8 mouse cellular contexts compared by ENCODE assay signal in genomic region chr8:3221960-3222635, GRCm38 (mm10). TPM values are rescaled to one million over a fixed set of nuclear protein-coding genes. Genes with fewer than 3 reads are reported as not detected.
A peak's percentile ranks its signal among the peaks of the same experiment; 100 is the strongest.
DNase-seq lines count a peak whose midpoint lies in the region; ATAC-seq and TF ChIP-seq lines count a peak whose summit lies in the region.

No protein-coding gene starts in this region.

- H3K4me3 ChIP-seq in heart, embryonic 11.5 days (ENCODE audit: low read depth, low read length), result peak overlapping the region; percentile 49; the same call in 1 of the 2 replicates
- no peak overlapping the region for H3K4me3 ChIP-seq in bone marrow, adult 2 months (replicated peaks; ENCODE audit: control insufficient read depth, low read depth, low read length)
- H3K4me3 ChIP-seq in hindbrain, embryonic 15.5 days, result peak overlapping the region; percentile 59
- peak overlapping the region; percentile 63 for H3K4me3 ChIP-seq in midbrain, embryonic 14.5 days (replicated peaks; ENCODE audit: low read depth, low read length)

- H3K9ac ChIP-seq in heart, embryonic 11.5 days (ENCODE audit: low read depth, low read length), result peak overlapping the region; percentile 83; the same call in 1 of the 2 replicates
- H3K9ac ChIP-seq in hindbrain, embryonic 15.5 days, result peak overlapping the region; percentile 50
- peak overlapping the region; percentile 72; the same call in 1 of the 2 replicates for H3K9ac ChIP-seq in midbrain, embryonic 14.5 days (replicated peaks; ENCODE audit: low read length)

- no peak for ATAC-seq in heart, embryonic 11.5 days (replicated peaks; ENCODE audit: insufficient number of reproducible peaks, low FRiP score, low TSS enrichment)
- ATAC-seq in hindbrain, embryonic 15.5 days (ENCODE audit: low FRiP score, low read depth), result no peak
- no peak for ATAC-seq in midbrain, embryonic 14.5 days (ENCODE audit: low FRiP score, low TSS enrichment)

- peak overlapping the region; percentile 81 for H3K4me2 ChIP-seq in heart, embryonic 11.5 days
- H3K4me2 ChIP-seq in hindbrain, embryonic 15.5 days, result peak overlapping the region; percentile 54
- peak overlapping the region; percentile 72 for H3K4me2 ChIP-seq in midbrain, embryonic 14.5 days (ENCODE audit: low read length)

- no peak for DNase-seq in heart, postnatal 25 days (ENCODE audit: low spot score)
- no peak for DNase-seq in midbrain, embryonic 14.5 days
- DNase-seq in spleen, adult 18-20 months, result no peak
- DNase-seq in frontal cortex, adult 2 months (ENCODE audit: extremely low spot score in 1 of 2, low spot score in 1 of 2), result no peak
- no peak for DNase-seq in gastrocnemius, postnatal 25 days

- no peak for TF ChIP-seq CTCF in bone marrow, adult 2 months (IDR thresholded peaks at IDR 0.05; ENCODE audit: control insufficient read depth, insufficient read depth, low read length)

- 67% methylated on average over 6 of the region's 6 CpGs for WGBS in heart, embryonic 11.5 days (ENCODE audit: insufficient replicate concordance)
- WGBS in bone marrow, adult 2 months, result 62% methylated on average over 6 of the region's 6 CpGs
- WGBS in hindbrain, embryonic 15.5 days, result 63% methylated on average over 6 of the region's 6 CpGs
- WGBS in midbrain, embryonic 14.5 days, result 71% methylated on average over 6 of the region's 6 CpGs

- H3K27ac ChIP-seq in heart, embryonic 11.5 days (ENCODE audit: low read depth, low read length), result peak overlapping the region; percentile 86
- peak overlapping the region; percentile 78; the same call in 1 of the 2 replicates for H3K27ac ChIP-seq in bone marrow, adult 2 months (ENCODE audit: control insufficient read depth, insufficient read depth, low read depth, low read length, poor library complexity)
- peak overlapping the region; percentile 90 for H3K27ac ChIP-seq in hindbrain, embryonic 15.5 days (replicated peaks)
- H3K27ac ChIP-seq in midbrain, embryonic 14.5 days (replicated peaks; ENCODE audit: low read depth, low read length), result peak overlapping the region; percentile 93

- intact Hi-C loops in heart, postnatal 25 days (cut with DNase I), result no loop called here

- H3K4me1 ChIP-seq in heart, embryonic 11.5 days (ENCODE audit: control insufficient read depth, insufficient read depth, low read length), result peaks cover 9% of the 10 kb centered on the region
- H3K4me1 ChIP-seq in bone marrow, adult 2 months (ENCODE audit: control insufficient read depth, insufficient read depth, low read length), result peaks cover 7% of the 10 kb centered on the region
- H3K4me1 ChIP-seq in hindbrain, embryonic 15.5 days (replicated peaks), result peaks cover 28% of the 10 kb centered on the region
- peaks cover 20% of the 10 kb centered on the region for H3K4me1 ChIP-seq in midbrain, embryonic 14.5 days (ENCODE audit: control insufficient read depth, insufficient read depth, low read length)

- H3K9me3 ChIP-seq in heart, embryonic 11.5 days (replicated peaks; ENCODE audit: control insufficient read depth, low read length), result no peaks in the 10 kb centered on the region
- no peaks in the 10 kb centered on the region for H3K9me3 ChIP-seq in hindbrain, embryonic 15.5 days
- H3K9me3 ChIP-seq in midbrain, embryonic 14.5 days (ENCODE audit: control insufficient read depth, low read length), result no peaks in the 10 kb centered on the region

- TF ChIP-seq POLR2A in bone marrow, adult 2 months (IDR thresholded peaks at IDR 0.05; ENCODE audit: borderline replicate concordance, control insufficient read depth, low read depth, low read length), result no peak

- H3K36me3 ChIP-seq in heart, embryonic 11.5 days (ENCODE audit: control insufficient read depth, insufficient read depth, low read length), result no peaks in the 10 kb centered on the region
- H3K36me3 ChIP-seq in hindbrain, embryonic 15.5 days, result no peaks in the 10 kb centered on the region
- H3K36me3 ChIP-seq in midbrain, embryonic 14.5 days (ENCODE audit: control insufficient read depth, insufficient read depth, low read length), result no peaks in the 10 kb centered on the region

- no peaks in the 10 kb centered on the region for H3K27me3 ChIP-seq in heart, embryonic 11.5 days (ENCODE audit: control insufficient read depth, insufficient read depth, low read length)
- H3K27me3 ChIP-seq in hindbrain, embryonic 15.5 days, result no peaks in the 10 kb centered on the region
- H3K27me3 ChIP-seq in midbrain, embryonic 14.5 days (ENCODE audit: control insufficient read depth, insufficient read depth, low read length), result no peaks in the 10 kb centered on the region

RNA-seq across cellular contexts. Expression of gene Insr, which starts 57.3 kb away (rescaled TPM):
- polyA plus RNA-seq in heart, embryonic 11.5 days (2014; fragmentation: Nextera tagmentation; extraction: Ambion mirVana), result 39.2 and 45.7 TPM in 2 replicates
- 100 to 1,000 TPM; 118 to 122 TPM for total RNA-seq in heart, postnatal 25 days (2021)
- polyA plus RNA-seq in bone marrow, adult 2 months (2011; ENCODE audit: insufficient read depth, insufficient read length, low replicate concordance, missing spikeins), result 7.3 and 24.6 TPM in 2 replicates
- 52.5 and 55.9 TPM in 2 replicates for polyA plus RNA-seq in hindbrain, embryonic 15.5 days (2015; fragmentation: Nextera tagmentation; extraction: Ambion mirVana)
- polyA plus RNA-seq in midbrain, embryonic 14.5 days (2014; fragmentation: Nextera tagmentation; extraction: Ambion mirVana), result 53.5 and 55.0 TPM in 2 replicates
- polyA plus RNA-seq in frontal cortex, adult 2 months (2012; rRNA removed), result 16.2 and 17.3 TPM in 2 replicates
- 10 to 100 TPM; 51.6 to 55.8 TPM for total RNA-seq in gastrocnemius, postnatal 25 days (2021)
